Mouse (Mus musculus) limb, embryonic 15.5 days (tissue): Measurements from ENCODE around the gene Tsku. TPM values are rescaled to one million over a fixed set of nuclear protein-coding genes. Genes with fewer than 3 reads are reported as not detected.

Experiments used
- polyA plus RNA-seq: library from polyadenylated mRNA; unstranded; fragments of >200 nt; fragmentation: Nextera tagmentation; extraction: Ambion mirVana; gene quantifications from 2 replicates; pipeline ENCODE4 v1.2.1, GENCODE M21; 2015

Tsku gene
- polyA plus RNA-seq, 1 experiment from 2014 or later = 21.6 TPM

Other genes starting within 250 kb of the Tsku start
- gene Myo7a, start 241.8 kb downstream of the Tsku start, polyA plus RNA-seq = 8.0 and 8.1 TPM in 2 replicates
- 0.18 and 0.45 TPM in 2 replicates for gene Omp, start 215.8 kb downstream of the Tsku start, polyA plus RNA-seq
- gene Capn5, start 183.1 kb downstream of the Tsku start, polyA plus RNA-seq = 10.1 and 11.5 TPM in 2 replicates
- gene B3gnt6, start 161.8 kb downstream of the Tsku start, polyA plus RNA-seq = 0.16 TPM in 1 of 2 replicates, not detected in the other
- gene Acer3, start 40.1 kb downstream of the Tsku start, polyA plus RNA-seq = 47.2 and 48.3 TPM in 2 replicates
- gene Gucy2d, start 79.1 kb upstream of the Tsku start, polyA plus RNA-seq = not detected in 2 replicates
- 8.4 and 8.8 TPM in 2 replicates for gene Lrrc32, start 128.0 kb upstream of the Tsku start, polyA plus RNA-seq